Mouse (Mus musculus): Measurements from ENCODE around the gene Rgs6.

Gene Rgs6

GRCm38 (mm10) chr12:83143574-83143973 lies 555.5 kb downstream of the Rgs6 start:
- no peak for DNase-seq

- DNase-seq = no peak
Observed at GRCm38 (mm10) chr12:83145074-83145473, 557.0 kb downstream of the Rgs6 start.

DNA sequence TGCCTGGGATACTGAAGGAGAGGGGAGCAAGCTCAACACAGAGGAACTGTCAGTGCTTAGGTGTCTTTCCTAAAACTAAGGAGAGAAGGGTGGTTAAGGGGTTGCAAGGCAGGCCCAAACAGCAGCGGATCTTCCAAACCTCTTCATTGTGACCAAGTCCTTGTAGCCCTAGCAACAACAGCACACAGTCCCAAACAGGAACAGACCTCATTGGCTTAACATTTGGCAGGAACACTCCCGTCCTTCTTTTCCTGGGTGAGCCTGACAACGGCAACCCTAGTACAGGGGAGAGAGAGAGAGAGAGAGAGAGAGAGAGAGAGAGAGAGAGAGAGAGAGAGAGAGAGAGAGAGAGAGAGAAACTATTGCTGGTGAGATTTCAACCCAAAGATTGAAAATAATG lies 557.8 kb downstream of the Rgs6 start:
- DNase-seq = no peak

DNA sequence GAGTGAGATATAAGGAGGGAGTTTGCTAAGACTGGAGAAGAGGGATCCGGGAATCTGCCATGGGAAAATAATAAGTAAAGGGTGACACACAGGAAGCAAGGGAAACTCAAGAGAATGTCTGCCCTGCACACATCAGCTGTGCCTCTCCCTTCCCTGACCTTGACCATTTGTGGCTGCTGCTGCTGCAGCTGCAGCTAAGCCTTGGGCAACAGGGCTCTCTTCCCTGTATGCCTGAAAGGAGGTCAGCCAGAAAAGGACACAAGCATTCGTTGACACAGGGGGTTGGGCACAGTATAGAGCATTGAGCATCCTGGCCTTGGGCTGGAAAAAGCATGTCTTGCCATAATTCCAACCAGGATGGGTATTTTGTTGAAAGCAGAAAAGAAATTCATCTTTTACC lies 558.8 kb downstream of the Rgs6 start:
- DNase-seq = no peak

DNA sequence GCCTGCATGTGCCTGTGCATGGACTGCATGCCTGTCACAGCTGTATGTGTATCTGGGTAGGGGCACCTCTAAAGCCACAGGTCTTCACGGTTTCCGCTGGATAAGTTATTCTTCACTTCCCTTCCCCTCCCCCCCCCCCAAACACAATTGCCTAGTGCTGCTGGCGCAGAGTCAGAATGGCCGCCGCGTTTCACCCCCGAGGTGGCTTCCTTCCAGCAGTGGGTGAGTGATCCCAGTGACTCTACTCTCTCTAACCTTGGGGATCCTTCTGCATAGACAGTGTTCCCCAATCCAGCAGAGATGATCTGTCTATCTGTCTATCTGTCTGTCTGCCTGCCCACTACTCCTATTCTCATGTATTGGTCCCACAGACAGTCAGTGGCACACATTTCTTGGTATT lies 561.9 kb downstream of the Rgs6 start:
- no peak for DNase-seq

- no peak for DNase-seq
Observed at GRCm38 (mm10) chr12:83150813-83151212, 562.7 kb downstream of the Rgs6 start.

- DNase-seq = no peak
Observed at GRCm38 (mm10) chr12:83151474-83151873, 563.4 kb downstream of the Rgs6 start.

DNA sequence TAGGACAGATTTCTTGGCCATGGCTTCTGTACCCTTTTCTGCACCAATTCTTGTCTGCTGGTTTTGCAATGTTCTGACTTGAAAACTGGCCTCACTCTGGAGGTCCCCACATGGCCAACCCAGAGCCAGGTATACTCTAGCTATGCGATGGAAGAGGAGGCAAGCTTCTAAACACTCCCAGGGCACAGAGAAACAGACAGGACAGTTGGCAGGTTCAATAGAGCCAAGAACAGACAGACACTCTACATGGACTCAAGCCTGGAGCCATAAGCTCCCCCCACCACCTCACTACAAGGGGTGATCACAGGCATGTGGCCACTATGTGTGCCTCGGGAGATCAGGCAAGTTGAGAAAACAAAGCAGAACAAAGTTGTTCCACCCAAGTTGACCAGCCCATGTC lies 572.1 kb downstream of the Rgs6 start:
- no peak for DNase-seq

DNA sequence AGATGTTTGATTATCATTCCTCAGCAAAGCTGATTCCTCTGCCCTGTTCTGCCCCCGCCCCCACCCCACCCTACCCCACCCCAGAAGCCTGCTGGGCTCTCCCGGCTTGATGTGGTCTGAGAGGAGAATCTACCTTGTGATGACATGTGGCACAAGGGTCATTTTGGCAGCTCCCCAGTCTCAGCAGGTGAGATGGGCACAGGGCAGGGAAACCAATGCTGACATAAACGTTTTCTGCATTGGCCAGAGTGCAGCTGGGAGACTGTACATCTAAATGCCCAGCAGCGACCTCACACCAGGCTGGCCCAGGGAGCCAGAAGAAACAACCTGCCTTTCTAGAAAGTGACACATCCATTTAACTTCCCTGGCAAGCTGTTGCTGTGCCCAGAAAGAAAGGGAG lies 572.6 kb downstream of the Rgs6 start:
- DNase-seq = no peak

DNA sequence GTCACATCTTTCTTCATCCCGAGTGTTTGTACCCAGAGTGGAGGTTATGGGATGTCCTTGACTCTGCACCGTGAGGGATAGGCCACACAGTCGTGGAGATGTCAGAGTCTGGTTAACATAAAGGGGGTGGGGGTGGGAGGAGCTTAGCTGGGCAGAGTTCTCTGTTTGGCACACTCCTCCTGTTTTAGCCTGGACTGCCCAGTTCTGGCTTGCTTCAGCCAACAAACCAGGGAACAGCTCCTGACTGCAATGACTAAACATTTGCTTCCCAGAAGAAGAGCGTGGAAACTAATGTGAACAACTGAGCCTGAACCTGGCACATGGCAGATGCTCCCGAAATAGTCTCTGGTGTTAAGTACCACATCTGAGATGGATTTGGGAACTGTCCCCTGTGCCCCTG lies 575.6 kb downstream of the Rgs6 start:
- peak; percentile 15 for DNase-seq

DNA sequence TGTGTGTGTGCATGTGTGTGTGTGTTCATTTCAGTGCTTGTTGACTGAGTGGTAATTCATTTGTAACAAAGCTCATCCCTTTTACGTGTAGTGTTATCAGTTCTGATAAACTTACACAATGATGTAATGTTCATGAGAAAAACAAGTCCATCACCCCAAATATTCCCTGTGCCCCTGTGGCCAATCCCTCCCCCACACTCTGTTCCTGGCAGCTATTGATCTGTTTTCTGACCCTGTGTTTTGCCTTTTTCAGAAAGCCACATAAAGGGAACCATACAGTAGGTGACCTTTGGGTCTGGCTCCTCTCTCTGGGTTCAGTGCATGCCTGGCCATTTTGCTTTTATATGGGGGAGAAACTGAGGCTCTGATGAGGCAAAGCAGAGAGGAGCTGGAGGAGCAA lies 577.0 kb downstream of the Rgs6 start:
- DNase-seq = no peak

DNA sequence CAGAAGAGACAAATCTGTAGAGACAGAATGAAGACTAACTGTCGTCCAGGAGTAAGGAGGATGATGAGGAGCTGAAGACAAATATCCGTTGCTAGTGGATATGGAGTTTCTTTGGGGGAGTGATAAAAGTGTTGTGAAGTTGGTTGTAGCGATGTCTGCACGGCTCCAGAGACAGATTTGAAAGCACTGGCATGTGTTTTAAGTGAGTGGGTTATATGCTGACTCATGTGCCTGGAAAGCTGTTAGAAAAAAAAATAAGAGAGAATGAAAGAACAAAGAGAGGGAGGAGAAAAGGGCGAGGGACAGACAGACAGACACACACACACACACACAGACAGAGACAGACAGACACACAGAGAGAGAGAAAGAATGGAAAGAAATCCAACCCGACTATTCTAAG lies 580.2 kb downstream of the Rgs6 start:
- DNase-seq = no peak

- DNase-seq = no peak
Observed at GRCm38 (mm10) chr12:83169495-83170209, 581.6 kb downstream of the Rgs6 start.

- DNase-seq = no peak
Observed at GRCm38 (mm10) chr12:83178770-83179169, 590.7 kb downstream of the Rgs6 start.

DNA sequence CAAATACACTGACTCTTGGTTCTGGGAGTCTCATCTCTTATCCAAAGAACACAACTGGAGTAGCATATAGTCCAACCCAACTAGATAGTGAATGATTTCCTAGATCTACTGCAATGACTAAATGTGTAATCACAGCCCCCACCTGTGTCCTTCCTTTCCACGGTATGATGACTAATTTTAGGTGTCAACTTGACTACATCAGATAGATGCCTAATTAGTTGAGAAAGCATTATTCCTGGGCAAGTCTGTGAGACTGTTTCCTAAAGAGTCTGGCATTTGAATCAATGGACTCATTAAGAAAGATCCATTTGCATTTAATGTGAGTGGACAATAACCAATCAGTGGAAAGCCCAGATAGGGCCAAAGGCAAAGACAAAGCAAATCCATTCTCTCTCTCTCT lies 591.8 kb downstream of the Rgs6 start:
- DNase-seq = no peak

GRCm38 (mm10) chr12:83180561-83180960 lies 592.5 kb downstream of the Rgs6 start:
- DNase-seq = no peak

DNA sequence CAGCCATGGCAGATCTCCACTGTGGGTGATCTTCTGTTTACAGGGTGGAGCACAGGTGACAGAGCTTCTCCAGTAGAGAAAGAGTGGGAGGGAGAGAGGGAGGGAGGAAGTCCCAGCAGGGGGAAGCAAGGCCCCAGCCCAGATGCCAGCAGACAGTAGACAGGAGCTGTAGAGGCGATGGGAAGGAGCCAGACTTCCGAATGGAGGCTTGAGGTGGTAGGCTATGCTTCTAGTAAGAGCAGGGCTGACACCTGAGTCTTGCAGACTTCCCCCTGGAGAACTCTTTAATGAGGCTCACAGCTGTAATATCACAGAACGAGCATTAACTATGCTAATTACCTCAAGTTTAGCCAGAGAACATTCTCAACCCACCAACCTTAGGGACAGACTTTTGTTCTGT lies 613.6 kb downstream of the Rgs6 start:
- no peak for DNase-seq

- peak; percentile 59 for DNase-seq
Observed at GRCm38 (mm10) chr12:83204361-83204760, 616.3 kb downstream of the Rgs6 start.

GRCm38 (mm10) chr12:83206866-83207265 lies 618.8 kb downstream of the Rgs6 start:
- DNase-seq = no peak

DNA sequence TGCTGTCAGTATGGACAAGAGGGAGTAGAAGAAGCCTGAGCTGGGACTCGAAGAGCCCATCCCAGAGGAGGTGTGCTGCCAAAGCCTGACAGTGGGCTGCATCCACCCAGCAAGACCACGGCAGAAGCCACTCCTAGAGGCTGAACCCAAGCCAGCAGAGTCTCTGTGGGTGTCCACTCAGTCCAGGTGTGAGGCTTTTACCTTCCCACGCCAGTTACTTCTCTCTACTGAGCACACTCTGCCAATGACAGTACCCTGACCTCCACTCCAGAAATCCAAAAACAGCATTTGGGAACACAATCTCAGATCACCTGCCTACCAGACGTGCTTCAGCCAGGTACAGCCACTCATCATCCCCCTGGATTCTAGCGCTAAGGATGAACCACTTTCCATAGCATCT lies 619.4 kb downstream of the Rgs6 start:
- DNase-seq = no peak

DNA sequence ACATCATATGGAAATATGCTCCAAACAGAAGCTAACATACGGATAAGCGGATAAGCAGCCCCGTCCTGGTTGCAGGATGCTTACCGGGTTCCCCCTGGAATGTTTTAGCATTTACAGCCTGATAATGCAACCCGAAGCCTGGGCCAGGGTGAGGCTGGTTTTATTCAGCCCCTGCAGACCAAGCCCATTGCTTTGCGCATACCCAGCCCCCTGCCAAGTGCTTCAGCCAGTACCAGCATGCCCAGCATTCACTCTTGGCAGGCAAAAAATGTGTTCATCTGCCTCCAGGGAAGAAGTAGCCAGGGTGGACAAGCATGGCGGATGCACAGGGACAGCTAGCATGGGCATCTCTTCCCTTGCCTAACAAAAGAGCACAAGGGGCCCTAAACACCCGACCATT lies 619.9 kb downstream of the Rgs6 start:
- DNase-seq = no peak

DNA sequence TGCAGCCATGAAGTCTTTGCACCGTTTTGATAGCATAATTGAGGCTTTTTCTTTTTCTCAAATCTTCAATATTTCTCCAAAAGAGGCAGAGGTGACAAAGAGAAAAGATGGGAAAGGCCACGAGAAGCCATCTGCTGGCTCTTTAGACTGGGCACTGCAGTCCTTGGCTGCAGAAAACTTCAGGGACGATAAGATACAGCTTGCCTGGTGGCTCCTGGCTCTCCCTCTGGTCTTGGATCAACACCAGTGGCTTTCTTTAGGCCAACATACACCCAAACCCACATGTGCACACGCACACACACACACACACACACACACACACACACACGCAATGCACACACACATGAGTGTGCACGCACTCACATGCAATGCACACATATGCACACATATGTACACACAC lies 620.7 kb downstream of the Rgs6 start:
- DNase-seq = no peak

DNA sequence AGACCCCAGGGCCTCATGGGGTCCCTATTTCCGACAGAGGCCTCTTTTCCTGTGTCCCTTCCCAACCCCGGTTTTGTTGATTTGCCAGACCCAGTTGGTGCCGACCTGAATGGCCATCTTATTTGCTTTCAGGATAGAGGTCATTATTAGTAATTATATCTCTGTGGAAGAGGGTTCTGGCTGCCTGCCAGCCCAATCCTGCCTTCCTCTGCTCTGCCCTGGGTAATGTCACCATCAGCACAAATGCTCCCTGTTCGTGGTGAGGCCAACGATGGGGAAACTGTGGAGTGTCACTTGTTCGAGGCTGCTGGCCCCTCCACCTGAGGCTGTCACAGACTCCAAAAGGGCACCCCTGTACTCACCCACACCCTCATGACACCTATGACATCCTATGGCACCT lies 621.4 kb downstream of the Rgs6 start:
- peak; percentile 20 for DNase-seq

DNA sequence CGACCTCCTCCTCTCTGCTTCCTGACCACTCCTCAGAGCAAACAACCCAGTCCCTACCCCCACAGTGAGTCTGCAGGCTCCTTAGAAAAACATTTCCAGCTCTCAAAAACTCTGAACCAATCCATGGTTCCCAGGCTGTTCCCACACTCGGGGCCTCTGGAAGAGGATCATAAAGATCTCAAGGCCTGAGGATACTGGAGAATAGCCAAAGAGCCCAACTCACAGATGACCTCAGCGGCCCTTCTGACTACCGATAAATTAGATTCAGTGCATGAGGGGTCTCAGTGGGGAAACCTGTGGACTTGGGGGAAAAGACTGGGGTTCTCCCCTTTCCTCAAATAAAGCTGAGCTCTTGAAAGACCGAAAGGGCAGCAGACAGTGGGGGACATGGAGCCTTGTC lies 622.2 kb downstream of the Rgs6 start:
- DNase-seq = no peak

DNA sequence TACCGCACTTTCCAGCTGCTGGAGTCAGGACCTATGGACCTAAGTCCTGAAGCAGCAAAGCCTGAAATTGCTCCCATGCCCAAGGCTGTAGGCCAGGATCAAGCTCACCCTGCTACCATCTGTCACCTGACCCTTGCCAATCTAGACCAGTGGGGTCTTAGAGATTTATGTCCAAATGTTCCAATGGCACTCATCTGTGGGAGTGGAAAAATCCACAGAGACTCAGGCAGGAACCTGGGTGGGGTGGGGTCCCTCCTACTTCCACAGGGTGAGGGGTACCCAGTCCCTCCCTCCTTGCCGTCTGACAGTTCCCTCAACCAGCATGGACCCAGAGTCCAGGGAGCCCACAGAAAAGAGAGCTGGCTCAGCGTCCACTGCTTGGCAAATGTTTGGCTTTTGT lies 622.6 kb downstream of the Rgs6 start:
- DNase-seq = no peak
